Mouse (Mus musculus) kidney, adult 2 months (tissue): ENCODE data around the gene Stk16. TPM values are rescaled to one million over a fixed set of nuclear protein-coding genes. Genes with fewer than 3 reads are reported as not detected.

Source experiments
- DNase-seq: peaks from one replicate; pipeline ENCODE4 v3.0.0; 2021
- H3K27ac ChIP-seq: fragments of 200-500 bp; 2 replicates; pipeline ENCODE4 v1.5.1; 2012; ENCODE audit warnings: low read depth, low read length, control low read depth, inconsistent platforms; ENCODE audit not compliant: insufficient read depth
- H3K27me3 ChIP-seq: fragments of 200-500 bp; replicated peaks from 2 replicates; pipeline ENCODE4 v1.6.1; 2012; ENCODE audit warnings: mild to moderate bottlenecking, moderate library complexity, low read length, inconsistent platforms; ENCODE audit not compliant: control insufficient read depth, insufficient read depth
- H3K36me3 ChIP-seq: fragments of 200-500 bp; 2 replicates; pipeline ENCODE4 v1.6.1; 2012; ENCODE audit warnings: mild to moderate bottlenecking, moderate library complexity, low read length, inconsistent platforms; ENCODE audit not compliant: control insufficient read depth, insufficient read depth
- H3K4me1 ChIP-seq: fragments of 200-500 bp; 2 replicates; pipeline ENCODE4 v1.6.1; 2011; ENCODE audit warnings: low read length; ENCODE audit not compliant: control insufficient read depth, insufficient read depth
- H3K4me3 ChIP-seq: fragments of 200-500 bp; 2 replicates; pipeline ENCODE4 v1.5.1; 2011; ENCODE audit warnings: mild to moderate bottlenecking, low read depth, low read length, control low read depth; ENCODE audit not compliant: insufficient read depth
- CTCF ChIP-seq: fragments of 200-500 bp; conservative IDR thresholded peaks from 2 replicates; pipeline ENCODE4 v1.5.1; 2011; ENCODE audit warnings: low read depth, mild to moderate bottlenecking, control low read depth, low read length, moderate library complexity, mixed read lengths; ENCODE audit not compliant: insufficient read depth, insufficient read length
- POLR2A ChIP-seq: fragments of 200-500 bp; IDR thresholded peaks from one replicate; pipeline ENCODE4 v1.6.1; 2011; ENCODE audit warnings: low read depth, low read length, control low read depth
- WGBS: fragments of 180-500 bp; shearing (Covaris S2); methylation state at CpG from one replicate; pipeline ENCODE4 v1.1.7; 2018; 5-methylcytosine and 5-hydroxymethylcytosine counted together
- polyA plus RNA-seq: library from polyadenylated mRNA; depleted of rRNA; stranded (reverse); fragments of >200 nt; gene quantifications from 2 replicates; pipeline ENCODE4 v1.2.3, GENCODE M21; 2012; rRNA removed

The Stk16 gene
- polyA plus RNA-seq: 254 and 277 TPM in 2 replicates

DNA sequence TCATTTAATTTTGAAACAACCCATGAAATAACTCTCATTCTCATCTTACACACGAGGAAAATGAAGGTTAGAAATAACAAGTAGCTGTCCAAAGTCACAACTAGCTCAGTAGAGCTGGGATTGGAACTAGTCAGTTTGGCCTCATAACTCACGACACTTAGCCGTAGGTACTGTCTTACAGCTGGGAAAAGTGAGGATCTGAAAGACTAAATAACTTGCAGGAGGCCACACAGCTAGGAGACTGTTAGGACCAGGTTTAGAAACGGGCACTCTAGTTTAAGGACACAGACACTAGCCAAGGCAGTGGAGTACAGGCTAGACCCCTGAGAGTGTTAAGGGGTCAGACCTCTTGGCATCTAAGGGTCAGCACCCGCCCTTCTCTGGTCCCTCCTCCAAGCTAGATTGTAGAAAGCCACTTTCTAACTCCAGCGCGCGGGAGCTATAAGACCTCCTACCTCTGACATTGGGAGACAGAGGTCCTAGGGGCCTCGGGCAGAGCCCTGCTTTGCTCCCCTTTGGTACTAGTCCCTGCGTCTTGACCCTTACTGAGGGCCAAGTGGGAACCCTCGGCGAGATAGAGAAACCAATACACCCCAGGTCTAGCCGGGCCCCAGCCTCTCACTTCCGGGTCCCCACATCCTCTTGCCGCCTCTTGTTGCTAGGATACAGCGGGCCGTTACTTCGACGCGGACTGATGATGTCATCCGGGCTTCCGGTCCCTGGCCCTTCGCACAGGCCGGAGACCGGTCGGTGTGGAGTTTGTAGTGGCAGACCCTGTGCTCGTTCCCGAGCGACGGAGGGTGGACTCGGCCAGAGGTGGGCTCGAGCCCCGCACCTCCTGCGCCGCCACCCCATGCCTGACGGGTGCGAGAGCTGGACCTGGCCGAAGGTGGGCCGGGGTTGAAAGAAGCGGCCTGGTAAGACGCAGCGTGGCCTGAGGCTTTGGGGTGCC lies at the start of gene Stk16, which contains the start of gene Glb1l:
Gene Stk16, plus strand, starts transcription at position 703 of the 952 bp plus-strand sequence.
Gene Glb1l, minus strand, starts transcription at position 678 of the 952 bp plus-strand sequence.
- Histone ChIP-seq H3K36me3 (peaks cover 5% of the 10 kb centered on the region; the same call in 1 of the 2 replicates), H3K27ac (peak within 1 kb of the TSS; percentile 87), H3K4me3 (peak within 1 kb of the TSS; percentile 86), H3K27me3 (no peaks in the 10 kb centered on the region), H3K4me1 (peaks cover 23% of the 10 kb centered on the region)
- 2% methylated on average over 42 of the region's 42 CpGs for WGBS
- peak; percentile 78 for TF ChIP-seq POLR2A
- no peak for TF ChIP-seq CTCF
- peak; percentile 98 for DNase-seq

DNA sequence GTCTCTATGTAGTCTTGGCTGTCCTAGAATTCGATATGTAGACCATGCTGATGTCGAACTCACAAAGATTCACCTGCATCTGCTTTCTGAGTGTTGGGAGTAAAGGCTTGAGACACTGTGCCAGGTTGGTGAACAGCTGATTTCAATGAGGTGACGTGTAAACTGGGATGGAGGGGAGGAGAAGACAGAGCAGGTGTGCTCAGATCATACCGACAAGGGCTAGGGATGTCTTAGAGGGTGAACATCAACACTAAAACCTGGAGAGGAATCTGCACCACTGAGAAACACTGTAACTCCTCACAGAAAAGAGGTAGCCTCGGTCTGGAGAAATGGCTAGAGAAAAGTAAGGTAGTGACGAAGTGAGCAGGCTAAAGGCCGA lies 42.6 kb upstream of the Stk16 start:
- H3K27me3 ChIP-seq: no peaks in the 10 kb centered on the region
- whole genome bisulfite sequencing: 10% methylated on average over 7 of the region's 7 CpGs
- no peak for DNase-seq
- H3K36me3 ChIP-seq: no peaks in the 10 kb centered on the region
- peaks cover 8% of the 10 kb centered on the region; the same call in 1 of the 2 replicates for H3K4me1 ChIP-seq
- H3K4me3 ChIP-seq: peak overlapping the region; percentile 43
- TF ChIP-seq CTCF: no peak
- TF ChIP-seq POLR2A: no peak
- H3K27ac ChIP-seq: peak overlapping the region; percentile 65; the same call in 1 of the 2 replicates

- 2% methylated on average over 59 of the region's 59 CpGs for WGBS
- peaks cover 8% of the 10 kb centered on the region; the same call in 1 of the 2 replicates for H3K4me1 ChIP-seq
- H3K27ac ChIP-seq: peak within 1 kb of the TSS; percentile 65; the same call in 1 of the 2 replicates
- peak within 1 kb of the TSS; percentile 62 for H3K4me3 ChIP-seq
- H3K36me3 ChIP-seq: no peaks in the 10 kb centered on the region
- DNase-seq: peak; percentile 99
- peak; percentile 61 for TF ChIP-seq POLR2A
- no peak for TF ChIP-seq CTCF
- H3K27me3 ChIP-seq: no peaks in the 10 kb centered on the region
These were observed 41.9 kb upstream of the Stk16 start, which contains the start of gene Zfand2b for GRCm38 (mm10) chr1:75168472-75169464. Gene Zfand2b (plus strand): TSS chr1:75168646.

DNA sequence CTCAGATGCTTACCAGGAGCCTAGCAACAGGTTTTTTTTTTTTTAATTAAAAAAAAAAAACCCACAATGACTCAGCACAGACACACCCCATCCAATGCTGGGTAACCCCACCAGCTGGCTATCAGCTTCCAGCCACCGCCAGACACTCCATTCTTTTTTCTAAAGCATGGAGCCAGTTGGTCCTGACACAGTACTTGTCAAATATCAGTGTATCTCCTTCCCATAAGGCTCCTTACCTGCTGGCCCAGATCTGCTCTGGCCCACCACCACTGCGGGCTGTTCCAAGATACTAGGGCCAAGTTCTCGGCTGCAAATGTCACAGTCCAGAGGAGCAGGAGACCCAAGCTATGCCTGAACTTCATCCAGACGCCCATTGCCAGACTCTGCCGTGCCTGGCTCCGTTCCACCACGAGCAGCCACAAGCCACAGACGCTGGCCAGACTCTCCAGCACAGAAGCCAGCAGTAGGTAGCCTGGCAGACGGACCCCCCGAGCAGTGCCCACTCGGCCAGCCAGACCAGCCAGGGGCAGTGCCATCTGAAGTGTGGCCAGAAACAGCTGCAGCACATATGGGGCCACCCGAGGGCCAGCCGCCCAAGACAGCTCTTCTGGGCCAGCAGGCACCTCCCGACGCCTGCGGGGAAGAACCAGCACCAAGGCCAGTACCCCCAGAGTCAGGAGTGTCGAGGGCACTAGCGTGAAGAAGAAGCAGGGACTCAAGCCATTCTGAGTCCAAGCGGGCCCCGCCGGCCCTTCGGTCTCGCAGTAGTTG lies 31.1 kb upstream of the Stk16 start:
- peak; percentile 75 for DNase-seq
- peaks cover 3% of the 10 kb centered on the region for H3K36me3 ChIP-seq
- 6% methylated on average over 23 of the region's 23 CpGs for WGBS
- H3K27ac ChIP-seq: no peak overlapping the region; the same call in 1 of the 2 replicates
- no peaks in the 10 kb centered on the region for H3K27me3 ChIP-seq
- H3K4me3 ChIP-seq: peak overlapping the region; percentile 88
- no peaks in the 10 kb centered on the region for H3K4me1 ChIP-seq
- TF ChIP-seq POLR2A (no peak), CTCF (no peak)

DNA sequence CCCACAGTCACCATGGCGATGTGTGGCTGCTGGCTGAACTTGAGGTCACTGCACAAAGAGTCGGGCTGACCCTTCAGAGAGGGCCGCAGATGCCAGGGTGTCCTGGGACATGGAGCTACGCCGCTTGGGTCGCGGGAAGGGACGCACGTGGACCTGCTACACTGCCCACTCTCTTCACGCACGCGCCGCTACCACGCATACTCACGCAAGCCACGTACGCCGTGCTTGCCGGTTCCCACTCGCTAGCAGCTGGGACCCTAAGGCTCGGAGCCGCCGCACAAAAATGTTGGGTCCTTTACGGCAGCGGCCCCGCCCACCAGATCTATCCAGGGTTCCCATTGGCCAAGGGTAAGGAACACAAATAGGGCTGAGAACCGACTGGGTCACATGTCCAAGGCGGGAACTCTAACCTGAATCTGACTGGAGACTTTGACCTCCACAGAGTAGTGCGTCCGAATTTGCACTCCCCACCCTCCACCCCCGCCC lies 30.5 kb upstream of the Stk16 start, which contains the start of gene Abcb6:
Gene Abcb6, minus strand, starts transcription at position 288 of the 486 bp plus-strand sequence.
- H3K4me1 ChIP-seq: no peaks in the 10 kb centered on the region
- under 1% methylated on average over 31 of the region's 31 CpGs for WGBS
- peaks cover 3% of the 10 kb centered on the region for H3K36me3 ChIP-seq
- DNase-seq: peak; percentile 96
- no peaks in the 10 kb centered on the region for H3K27me3 ChIP-seq
- H3K4me3 ChIP-seq: peak within 1 kb of the TSS; percentile 88
- H3K27ac ChIP-seq: no peak within 1 kb of the TSS; the same call in 1 of the 2 replicates
- TF ChIP-seq POLR2A (no peak), CTCF (no peak)

GRCm38 (mm10) chr1:75180741-75181140 lies 29.9 kb upstream of the Stk16 start:
- no peak overlapping the region for H3K27ac ChIP-seq
- TF ChIP-seq CTCF (no peak), POLR2A (no peak)
- DNase-seq: no peak
- WGBS: 31% methylated on average over 7 of the region's 7 CpGs
- no peaks in the 10 kb centered on the region for H3K27me3 ChIP-seq
- H3K4me3 ChIP-seq: no peak overlapping the region
- H3K36me3 ChIP-seq: peaks cover 3% of the 10 kb centered on the region
- no peaks in the 10 kb centered on the region for H3K4me1 ChIP-seq
